Mouse (Mus musculus) heart, embryonic 11.5 days (tissue): ENCODE measurements around the gene Pcmt1. TPM values are rescaled to one million over a fixed set of nuclear protein-coding genes. Genes with fewer than 3 reads are reported as not detected.

Experiments
- polyA plus RNA-seq: library from polyadenylated mRNA; unstranded; fragments of >200 nt; fragmentation: Nextera tagmentation; extraction: Ambion mirVana; gene quantifications from 2 replicates; pipeline ENCODE4 v1.2.1, GENCODE M21; 2014

The Pcmt1 gene
- polyA plus RNA-seq, 1 experiment from 2014 or later, result 135 TPM

Other genes with a start within 250 kb of the Pcmt1 start
- gene Ulbp1, start 207.5 kb downstream of the Pcmt1 start, polyA plus RNA-seq, result 9.3 and 9.4 TPM in 2 replicates
- 2.1 and 2.8 TPM in 2 replicates for gene Lrp11, start 91.3 kb downstream of the Pcmt1 start, polyA plus RNA-seq
- 44.7 and 45.8 TPM in 2 replicates for gene Nup43, start 13.6 kb downstream of the Pcmt1 start, polyA plus RNA-seq
- gene Lats1, start 78 bp upstream of the Pcmt1 start, polyA plus RNA-seq, result 4.7 and 5.3 TPM in 2 replicates
- 39.3 and 45.2 TPM in 2 replicates for gene Katna1, start 44.9 kb upstream of the Pcmt1 start, polyA plus RNA-seq
- gene Ginm1, start 111.7 kb upstream of the Pcmt1 start, polyA plus RNA-seq, result 74.3 and 77.2 TPM in 2 replicates
- gene Ppil4, start 111.8 kb upstream of the Pcmt1 start, polyA plus RNA-seq, result 33.7 and 35.5 TPM in 2 replicates
- 0.07 and 0.18 TPM in 2 replicates for gene Zc3h12d, start 151.3 kb upstream of the Pcmt1 start, polyA plus RNA-seq